Mouse (Mus musculus) forebrain, embryonic 16.5 days (tissue): Measurements from ENCODE around the gene Ripk1. TPM values are rescaled to one million over a fixed set of nuclear protein-coding genes. Genes with fewer than 3 reads are reported as not detected.
A peak's percentile ranks its signal among the peaks of the same experiment; 100 is the strongest.
"Not testable (repeated sequence)": the region's sequence is repeated elsewhere in the genome, so short reads cannot be mapped to it uniquely, and the experiment has no call there.

ENCODE experiments used
- ATAC-seq: fragments of 200-750 bp; cut with Nextera tagmentation; 2 replicates; pipeline ENCODE4 v1.8.0; 2017; ENCODE audit warnings: mild to moderate bottlenecking, moderate library complexity
- H3K27ac ChIP-seq: fragments of 300-500 bp; sonication (generic); 2 replicates; pipeline ENCODE4 v1.5.1; 2014; ENCODE audit warnings: low read length, control low read depth
- H3K27me3 ChIP-seq: fragments of 300-500 bp; sonication (generic); replicated peaks from 2 replicates; pipeline ENCODE4 v1.6.1; 2014; ENCODE audit warnings: low read length; ENCODE audit not compliant: control insufficient read depth, insufficient read depth
- H3K36me3 ChIP-seq: fragments of 300-500 bp; sonication (generic); 2 replicates; pipeline ENCODE4 v1.6.1; 2014; ENCODE audit not compliant: control insufficient read depth, insufficient read depth
- H3K4me1 ChIP-seq: fragments of 300-500 bp; sonication (generic); replicated peaks from 2 replicates; pipeline ENCODE4 v1.6.1; 2014; ENCODE audit warnings: low read length; ENCODE audit not compliant: control insufficient read depth, insufficient read depth
- H3K4me2 ChIP-seq: fragments of 300-500 bp; sonication (generic); 2 replicates; pipeline ENCODE4 v1.6.1; 2014; ENCODE audit warnings: mild to moderate bottlenecking, low read length, control low read depth
- H3K4me3 ChIP-seq: fragments of 300-500 bp; sonication (generic); replicated peaks from 2 replicates; pipeline ENCODE4 v1.5.1; 2014; ENCODE audit warnings: mild to moderate bottlenecking, low read length, control low read depth
- H3K9ac ChIP-seq: fragments of 300-500 bp; sonication (generic); replicated peaks from 2 replicates; pipeline ENCODE4 v1.6.1; 2014; ENCODE audit warnings: low read depth, low read length, control low read depth
- H3K9me3 ChIP-seq: fragments of 300-500 bp; sonication (generic); 2 replicates; pipeline ENCODE4 v1.6.1; 2016; ENCODE audit warnings: low read length; ENCODE audit not compliant: control insufficient read depth
- WGBS: fragments of 180-500 bp; shearing (Covaris S2); extraction: QIAGEN DNeasy Blood & Tissue Kit; methylation state at CpG from one replicate; pipeline ENCODE4 v1.1.7; 2014; 5-methylcytosine and 5-hydroxymethylcytosine counted together
- polyA plus RNA-seq: library from polyadenylated mRNA; unstranded; fragments of >200 nt; fragmentation: Nextera tagmentation; extraction: Ambion mirVana; gene quantifications from 2 replicates; pipeline ENCODE4 v1.2.1, GENCODE M21; 2015

The Ripk1 gene
- polyA plus RNA-seq, 1 experiment from 2014 or later: 5.9 TPM

GRCm38 (mm10) chr13:34066351-34066750 lies 64.2 kb downstream of the Ripk1 start:
- no peaks in the 10 kb centered on the region for H3K27me3 ChIP-seq
- WGBS: 32% methylated on average over 1 of the region's 1 CpGs
- no peak overlapping the region for H3K4me3 ChIP-seq
- no peaks in the 10 kb centered on the region for H3K4me1 ChIP-seq
- H3K9ac ChIP-seq: no peak overlapping the region
- 0 out of 2 replicates have a peak, but pooled peaks cover 2% of the 10 kb centered on the region for H3K36me3 ChIP-seq
- no peak overlapping the region for H3K27ac ChIP-seq
- H3K9me3 ChIP-seq: no peaks in the 10 kb centered on the region
- H3K4me2 ChIP-seq: no peak overlapping the region
- 0 out of 2 replicates have a peak, but pooled peaks have one; percentile 38 for ATAC-seq

GRCm38 (mm10) chr13:34070296-34070695 lies 68.1 kb downstream of the Ripk1 start:
- H3K36me3 ChIP-seq: peaks cover 3% of the 10 kb centered on the region
- H3K4me3 ChIP-seq: no peak overlapping the region
- no peaks in the 10 kb centered on the region for H3K4me1 ChIP-seq
- WGBS: 79% methylated on average over 4 of the region's 4 CpGs
- no peak overlapping the region for H3K4me2 ChIP-seq
- H3K27ac ChIP-seq: no peak overlapping the region
- H3K9ac ChIP-seq: no peak overlapping the region
- no peaks in the 10 kb centered on the region for H3K9me3 ChIP-seq
- H3K27me3 ChIP-seq: no peaks in the 10 kb centered on the region
- ATAC-seq: no peak

GRCm38 (mm10) chr13:34071836-34072235 lies 69.7 kb downstream of the Ripk1 start:
- H3K4me3 ChIP-seq: no peak overlapping the region
- H3K9ac ChIP-seq: no peak overlapping the region
- H3K36me3 ChIP-seq: peaks cover 3% of the 10 kb centered on the region
- H3K4me1 ChIP-seq: peaks cover 7% of the 10 kb centered on the region
- no peaks in the 10 kb centered on the region for H3K27me3 ChIP-seq
- no peak overlapping the region for H3K4me2 ChIP-seq
- no peak for ATAC-seq
- H3K9me3 ChIP-seq: no peaks in the 10 kb centered on the region
- no peak overlapping the region for H3K27ac ChIP-seq
- 77% methylated on average over 6 of the region's 6 CpGs for WGBS

DNA sequence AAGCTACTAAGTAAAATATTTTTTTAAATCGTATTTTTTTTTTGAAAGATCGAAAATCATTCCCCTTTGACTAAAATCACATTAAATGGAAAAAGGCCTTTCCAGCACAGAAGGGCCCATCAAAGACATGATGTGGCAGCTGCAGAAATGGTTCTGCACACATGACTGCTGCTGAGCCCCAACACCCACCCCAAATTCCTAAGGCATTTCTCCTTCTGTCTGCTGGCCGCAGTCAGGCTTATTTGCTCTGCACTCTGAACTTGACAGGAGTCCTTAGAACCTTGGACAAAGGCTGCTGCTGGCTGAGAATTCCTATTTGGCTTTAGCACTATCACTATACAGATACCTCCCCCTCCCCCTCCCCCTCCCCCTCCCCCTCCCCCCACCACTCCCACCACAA lies 70.7 kb downstream of the Ripk1 start:
- Histone ChIP-seq H3K9me3 (no peaks in the 10 kb centered on the region), H3K36me3 (peaks cover 3% of the 10 kb centered on the region), H3K9ac (no peak overlapping the region), H3K27me3 (no peaks in the 10 kb centered on the region), H3K4me2 (no peak overlapping the region), H3K4me3 (no peak overlapping the region), H3K27ac (no peak overlapping the region), H3K4me1 (peaks cover 7% of the 10 kb centered on the region)
- no peak for ATAC-seq
- 68% methylated on average over 3 of the region's 3 CpGs for WGBS

DNA sequence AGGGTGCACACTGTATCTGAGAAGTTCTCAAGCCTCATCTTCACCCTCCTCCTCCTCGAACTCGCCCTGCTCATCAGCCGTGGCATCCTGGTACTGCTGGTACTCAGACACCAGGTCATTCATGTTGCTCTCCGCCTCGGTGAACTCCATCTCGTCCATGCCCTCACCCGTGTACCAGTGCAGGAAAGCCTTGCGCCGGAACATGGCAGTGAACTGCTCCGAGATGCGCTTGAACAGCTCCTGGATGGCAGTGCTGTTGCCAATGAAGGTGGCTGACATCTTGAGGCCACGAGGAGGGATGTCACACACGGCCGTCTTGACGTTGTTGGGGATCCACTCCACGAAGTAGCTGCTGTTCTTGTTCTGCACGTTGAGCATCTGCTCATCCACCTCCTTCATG lies 72.3 kb downstream of the Ripk1 start:
- not testable (repeated sequence) for H3K27ac ChIP-seq, H3K4me3 ChIP-seq, H3K9me3 ChIP-seq, H3K9ac ChIP-seq, H3K4me2 ChIP-seq, H3K27me3 ChIP-seq, ATAC-seq, H3K36me3 ChIP-seq
- peaks cover 14% of the 10 kb centered on the region for H3K4me1 ChIP-seq
- WGBS: 92% methylated on average over 8 of the region's 17 CpGs

GRCm38 (mm10) chr13:34075893-34076292 lies 73.7 kb downstream of the Ripk1 start:
- peak overlapping the region; percentile 95 for H3K4me3 ChIP-seq
- H3K36me3 ChIP-seq, H3K9ac ChIP-seq, H3K27me3 ChIP-seq, H3K27ac ChIP-seq, H3K9me3 ChIP-seq, ATAC-seq: not testable (repeated sequence)
- 79% methylated on average over 6 of the region's 6 CpGs for WGBS
- peaks cover 14% of the 10 kb centered on the region for H3K4me1 ChIP-seq
- peak overlapping the region; percentile 79 for H3K4me2 ChIP-seq

GRCm38 (mm10) chr13:34076561-34077491 lies 74.7 kb downstream of the Ripk1 start:
- Histone ChIP-seq H3K4me3 (peak overlapping the region; percentile 95), H3K9me3 (no peaks in the 10 kb centered on the region), H3K36me3 (peaks cover 3% of the 10 kb centered on the region), H3K4me2 (peak overlapping the region; percentile 79), H3K27ac (peak overlapping the region; percentile 87), H3K4me1 (peaks cover 15% of the 10 kb centered on the region), H3K9ac (peak overlapping the region; percentile 93), H3K27me3 (no peaks in the 10 kb centered on the region)
- WGBS: 44% methylated on average over 20 of the region's 20 CpGs
- ATAC-seq: peak; percentile 53

- peaks cover 3% of the 10 kb centered on the region for H3K36me3 ChIP-seq
- H3K4me1 ChIP-seq: peaks cover 19% of the 10 kb centered on the region
These were observed 75.5 kb downstream of the Ripk1 start, which contains the start of gene Tubb2a for GRCm38 (mm10) chr13:34077492-34078271. Tubb2a (minus strand) TSS chr13:34078007.

More at GRCm38 (mm10) chr13:34077492-34078271, 75.5 kb downstream of the Ripk1 start, which contains the start of gene Tubb2a:
- WGBS: 1% methylated on average over 45 of the region's 45 CpGs
- peak; percentile 90 for ATAC-seq
- Histone ChIP-seq H3K4me3 (peak within 1 kb of the TSS; percentile 95), H3K27ac (peak within 1 kb of the TSS; percentile 87), H3K9me3 (no peaks in the 10 kb centered on the region), H3K9ac (peak within 1 kb of the TSS; percentile 93), H3K4me2 (peak within 1 kb of the TSS; percentile 79), H3K27me3 (no peaks in the 10 kb centered on the region)
